Mouse (Mus musculus) lung, postnatal 0 days (tissue): ENCODE results near the gene Kctd4.

Experiments
- CTCF ChIP-seq: IDR thresholded peaks from 2 replicates; pipeline ENCODE4 v1.5.1; 2016; ENCODE audit warnings: antibody characterized with exemption, mild to moderate bottlenecking
- EP300 ChIP-seq: IDR thresholded peaks from 2 replicates; pipeline ENCODE4 v1.6.1; 2016; ENCODE audit warnings: antibody characterized with exemption, mild to moderate bottlenecking, control low read depth

GRCm38 (mm10) chr14:75981231-75981630, 26.4 kb downstream of the Kctd4 start:
- TF ChIP-seq CTCF (no peak), EP300 (no peak)
